Mouse (Mus musculus) forebrain, embryonic 16.5 days (tissue): ENCODE results near the gene Trim47. TPM values are rescaled to one million over a fixed set of nuclear protein-coding genes. Genes with fewer than 3 reads are reported as not detected.

Source experiments
- ATAC-seq: fragments of 200-750 bp; cut with Nextera tagmentation; 2 replicates; pipeline ENCODE4 v1.8.0; 2017; ENCODE audit warnings: mild to moderate bottlenecking, moderate library complexity
- H3K27ac ChIP-seq: fragments of 300-500 bp; sonication (generic); 2 replicates; pipeline ENCODE4 v1.5.1; 2014; ENCODE audit warnings: low read length, control low read depth
- H3K27me3 ChIP-seq: fragments of 300-500 bp; sonication (generic); replicated peaks from 2 replicates; pipeline ENCODE4 v1.6.1; 2014; ENCODE audit warnings: low read length; ENCODE audit not compliant: control insufficient read depth, insufficient read depth
- H3K36me3 ChIP-seq: fragments of 300-500 bp; sonication (generic); 2 replicates; pipeline ENCODE4 v1.6.1; 2014; ENCODE audit not compliant: control insufficient read depth, insufficient read depth
- H3K4me1 ChIP-seq: fragments of 300-500 bp; sonication (generic); replicated peaks from 2 replicates; pipeline ENCODE4 v1.6.1; 2014; ENCODE audit warnings: low read length; ENCODE audit not compliant: control insufficient read depth, insufficient read depth
- H3K4me2 ChIP-seq: fragments of 300-500 bp; sonication (generic); 2 replicates; pipeline ENCODE4 v1.6.1; 2014; ENCODE audit warnings: mild to moderate bottlenecking, low read length, control low read depth
- H3K4me3 ChIP-seq: fragments of 300-500 bp; sonication (generic); replicated peaks from 2 replicates; pipeline ENCODE4 v1.5.1; 2014; ENCODE audit warnings: mild to moderate bottlenecking, low read length, control low read depth
- H3K9ac ChIP-seq: fragments of 300-500 bp; sonication (generic); replicated peaks from 2 replicates; pipeline ENCODE4 v1.6.1; 2014; ENCODE audit warnings: low read depth, low read length, control low read depth
- H3K9me3 ChIP-seq: fragments of 300-500 bp; sonication (generic); 2 replicates; pipeline ENCODE4 v1.6.1; 2016; ENCODE audit warnings: low read length; ENCODE audit not compliant: control insufficient read depth
- WGBS: fragments of 180-500 bp; shearing (Covaris S2); extraction: QIAGEN DNeasy Blood & Tissue Kit; methylation state at CpG from one replicate; pipeline ENCODE4 v1.1.7; 2014; 5-methylcytosine and 5-hydroxymethylcytosine counted together
- polyA plus RNA-seq: library from polyadenylated mRNA; unstranded; fragments of >200 nt; fragmentation: Nextera tagmentation; extraction: Ambion mirVana; gene quantifications from 2 replicates; pipeline ENCODE4 v1.2.1, GENCODE M21; 2015

Gene Trim47
- polyA plus RNA-seq, result 6.6 and 8.7 TPM in 2 replicates

DNA sequence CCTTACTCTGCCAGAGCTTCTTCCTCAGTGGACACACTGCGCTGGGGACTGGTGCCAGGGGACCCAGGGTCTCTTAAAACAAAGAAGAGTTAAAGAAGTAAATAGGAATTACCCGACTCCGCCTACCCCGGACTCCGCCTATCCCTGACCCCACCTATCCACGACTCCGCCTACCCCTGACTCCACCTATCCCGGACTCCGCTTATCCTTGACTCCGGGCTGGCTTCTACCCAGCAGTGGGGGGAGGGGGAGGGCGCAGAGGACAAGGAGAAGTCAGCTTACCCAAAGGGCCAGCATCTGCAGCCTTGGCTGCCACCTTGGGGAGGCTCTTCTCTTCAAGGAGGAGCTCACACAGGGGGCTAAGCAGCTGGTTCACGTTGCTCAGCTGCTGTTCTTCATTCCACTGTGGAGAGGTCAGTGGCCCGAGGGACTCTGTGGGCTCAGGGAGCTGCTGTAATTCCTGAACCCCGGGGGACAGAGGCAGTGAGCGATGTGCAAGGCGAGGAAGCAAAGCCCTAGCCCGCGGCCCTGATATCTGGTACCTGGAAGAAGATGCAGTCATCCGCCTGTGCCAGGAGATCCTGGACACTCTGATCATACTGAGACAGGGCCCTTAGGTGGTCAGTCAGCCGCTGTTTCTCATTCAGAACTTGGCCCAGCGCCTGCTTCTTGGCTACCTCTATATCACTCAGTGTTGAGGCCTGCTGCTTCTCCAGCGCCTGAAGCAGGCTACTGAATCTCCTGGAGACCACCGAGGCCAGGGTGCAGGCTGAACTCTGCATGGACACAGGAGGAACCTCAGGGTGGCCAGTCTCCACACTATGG, at the start of gene Trim47:
TSS of gene Trim47 (minus strand) at position 55 of the 825 bp plus-strand sequence.
- H3K36me3 ChIP-seq, result no peaks in the 10 kb centered on the region; the same call in 1 of the 2 replicates
- peaks cover 23% of the 10 kb centered on the region for H3K4me1 ChIP-seq
- 25% methylated on average over 23 of the region's 23 CpGs for WGBS
- ATAC-seq, result no peak
- no peak within 1 kb of the TSS for H3K27ac ChIP-seq
- no peaks in the 10 kb centered on the region for H3K27me3 ChIP-seq
- no peak within 1 kb of the TSS for H3K4me2 ChIP-seq
- no peaks in the 10 kb centered on the region for H3K9me3 ChIP-seq
- H3K9ac ChIP-seq, result no peak within 1 kb of the TSS
- H3K4me3 ChIP-seq, result no peak within 1 kb of the TSS

DNA sequence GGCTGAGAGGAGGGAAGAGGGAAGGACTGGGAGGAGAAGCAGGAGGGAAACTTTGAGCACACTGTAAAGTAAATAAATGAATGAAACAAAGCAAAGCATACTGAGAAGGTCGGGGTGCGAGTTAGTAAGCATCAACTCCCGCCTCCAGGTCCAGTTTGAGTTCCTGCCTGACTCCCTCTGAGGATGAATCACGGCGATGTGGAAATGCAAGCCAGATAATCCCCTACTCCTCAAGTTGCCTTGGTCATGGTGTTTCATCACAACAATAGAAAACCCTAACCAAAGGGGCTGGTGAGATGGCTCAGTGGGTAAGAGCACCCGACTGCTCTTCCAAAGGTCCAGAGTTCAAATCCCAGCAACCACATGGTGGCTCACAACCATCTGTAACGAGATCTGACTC, 49.0 kb upstream of the Trim47 start:
- no peaks in the 10 kb centered on the region for H3K4me1 ChIP-seq
- no peak overlapping the region for H3K4me2 ChIP-seq
- no peaks in the 10 kb centered on the region for H3K9me3 ChIP-seq
- H3K27me3 ChIP-seq, result no peaks in the 10 kb centered on the region
- no peak overlapping the region for H3K27ac ChIP-seq
- H3K9ac ChIP-seq, result no peak overlapping the region
- H3K36me3 ChIP-seq, result peaks cover 52% of the 10 kb centered on the region
- no peak for ATAC-seq
- WGBS, result 83% methylated on average over 7 of the region's 7 CpGs
- no peak overlapping the region for H3K4me3 ChIP-seq

DNA sequence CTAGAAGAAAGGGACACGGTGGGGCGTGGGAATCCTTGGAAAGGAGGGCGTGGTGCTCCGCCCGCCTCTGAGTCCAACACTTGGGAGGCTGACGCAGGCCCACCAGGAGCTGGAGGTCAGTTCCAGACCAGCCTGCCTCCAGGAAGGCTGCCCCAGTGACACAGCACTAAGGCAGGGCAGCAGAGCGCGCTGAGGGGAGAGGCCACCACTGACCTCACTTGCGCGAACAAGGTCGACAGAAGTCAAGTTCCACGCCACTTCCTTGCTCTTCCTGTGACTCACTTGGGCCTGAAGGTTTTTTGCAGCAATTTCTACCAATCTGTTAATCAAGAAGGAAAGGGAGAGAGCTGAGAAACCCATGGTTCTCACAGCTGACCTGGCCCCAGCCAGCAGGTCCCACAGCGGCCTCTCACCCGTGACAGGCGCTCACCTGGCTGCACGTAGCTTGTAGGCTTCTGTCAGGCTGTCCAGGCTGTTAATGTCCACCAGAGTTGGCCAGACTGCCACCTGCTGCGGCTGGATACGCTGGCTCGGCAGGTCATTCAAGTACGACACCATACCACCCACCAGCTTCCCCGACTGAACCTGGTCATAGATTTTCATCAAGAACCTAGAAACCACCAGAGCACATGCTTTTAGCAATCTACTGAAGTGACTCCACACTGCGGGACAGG, 47.9 kb upstream of the Trim47 start:
- Histone ChIP-seq H3K36me3 (peaks cover 48% of the 10 kb centered on the region), H3K4me1 (no peaks in the 10 kb centered on the region), H3K4me2 (no peak overlapping the region), H3K9ac (no peak overlapping the region), H3K9me3 (no peaks in the 10 kb centered on the region), H3K27ac (no peak overlapping the region), H3K4me3 (no peak overlapping the region), H3K27me3 (no peaks in the 10 kb centered on the region)
- 94% methylated on average over 22 of the region's 22 CpGs for WGBS
- no peak for ATAC-seq

DNA sequence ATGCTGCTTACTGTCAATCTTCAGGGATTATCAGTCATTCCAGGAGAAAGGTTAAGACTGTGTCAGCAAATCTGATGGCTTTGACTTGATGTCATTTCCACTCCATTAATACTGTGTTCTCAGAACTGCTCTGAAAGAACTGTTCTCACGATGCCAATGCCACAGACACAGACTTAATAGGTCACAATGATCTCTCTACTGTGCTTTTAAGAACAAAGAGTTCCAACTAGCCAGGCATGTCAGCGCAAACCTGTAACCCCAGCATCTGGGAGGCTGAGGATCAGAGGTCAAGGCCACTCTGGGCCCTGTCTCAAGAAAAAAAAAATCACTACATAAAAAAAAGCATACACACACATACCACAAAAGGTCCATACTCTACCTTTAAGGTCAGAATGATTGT, 44.9 kb upstream of the Trim47 start:
- peaks cover 7% of the 10 kb centered on the region for H3K4me1 ChIP-seq
- no peak overlapping the region for H3K4me2 ChIP-seq
- H3K36me3 ChIP-seq, result peaks cover 32% of the 10 kb centered on the region
- H3K9me3 ChIP-seq, result no peaks in the 10 kb centered on the region
- 90% methylated on average over 2 of the region's 2 CpGs for WGBS
- no peak for ATAC-seq
- no peak overlapping the region for H3K9ac ChIP-seq
- no peak overlapping the region for H3K4me3 ChIP-seq
- H3K27ac ChIP-seq, result peak overlapping the region; percentile 23; the same call in 1 of the 2 replicates
- no peaks in the 10 kb centered on the region for H3K27me3 ChIP-seq

DNA sequence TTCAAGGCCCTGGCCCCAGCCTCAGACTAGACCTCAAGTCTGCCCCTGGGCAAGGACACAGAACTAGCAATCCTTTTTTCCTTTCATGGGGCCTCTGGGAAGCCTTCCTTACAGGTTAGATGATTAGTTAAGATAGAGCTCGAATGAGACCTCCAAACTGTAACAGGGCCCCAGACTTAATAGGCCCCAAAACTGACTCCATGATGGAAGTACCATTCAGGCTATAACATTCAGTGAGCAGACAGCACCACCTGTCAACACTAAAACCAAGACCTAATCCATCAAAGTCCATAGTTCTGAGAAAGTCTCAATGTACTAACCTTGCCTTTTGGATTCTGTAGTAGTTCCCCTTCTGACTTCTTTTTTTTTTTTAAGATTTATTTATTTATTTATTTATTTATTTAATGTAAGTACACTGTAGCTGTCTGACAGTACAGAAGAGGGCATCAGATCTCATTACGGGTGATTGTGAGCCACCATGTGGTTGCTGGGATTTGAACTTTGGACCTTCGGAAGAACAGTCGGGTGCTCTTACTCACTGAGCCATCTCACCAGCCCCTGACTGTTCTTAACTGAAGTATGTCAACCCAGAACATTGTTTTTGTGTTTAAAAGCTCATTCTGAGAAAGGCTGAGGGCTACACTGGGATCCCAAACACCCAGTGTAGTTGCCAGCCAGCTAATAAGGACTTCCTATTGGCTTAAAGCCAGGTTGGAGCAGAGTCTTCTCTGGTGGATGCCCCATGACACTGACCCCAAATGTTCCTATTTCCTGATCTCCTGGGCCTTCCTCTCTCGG, 43.2 kb upstream of the Trim47 start:
- Histone ChIP-seq H3K4me1 (peaks cover 17% of the 10 kb centered on the region), H3K36me3 (peaks cover 26% of the 10 kb centered on the region), H3K4me3 (no peak overlapping the region), H3K9me3 (no peaks in the 10 kb centered on the region), H3K27me3 (no peaks in the 10 kb centered on the region), H3K4me2 (no peak overlapping the region), H3K27ac (no peak overlapping the region), H3K9ac (no peak overlapping the region)
- ATAC-seq, result no peak
- WGBS, result 85% methylated on average over 5 of the region's 5 CpGs

DNA sequence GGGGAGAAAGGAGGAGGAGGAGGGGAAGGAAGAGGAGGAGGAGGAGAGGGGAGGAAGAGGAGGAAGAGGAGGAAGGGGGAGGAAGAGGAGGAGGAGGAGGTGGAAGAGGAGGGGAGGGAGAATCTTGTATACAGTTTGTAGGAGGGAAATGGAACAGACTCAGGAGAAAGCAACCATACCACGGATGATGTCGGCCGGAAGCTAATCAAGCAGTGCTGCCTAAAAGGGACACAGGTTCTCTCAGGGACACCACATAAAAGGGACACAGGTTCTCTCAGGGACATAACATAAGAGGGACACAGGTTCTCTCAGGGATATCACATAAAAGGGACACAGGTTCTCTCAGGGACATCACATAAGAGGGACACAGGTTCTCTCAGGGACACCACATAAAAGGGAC, 42.2 kb upstream of the Trim47 start:
- no peak overlapping the region for H3K4me2 ChIP-seq
- H3K36me3 ChIP-seq, result peaks cover 25% of the 10 kb centered on the region
- H3K27me3 ChIP-seq, result no peaks in the 10 kb centered on the region
- peaks cover 17% of the 10 kb centered on the region for H3K4me1 ChIP-seq
- no peak overlapping the region for H3K4me3 ChIP-seq
- WGBS, result 93% methylated on average over 3 of the region's 3 CpGs
- H3K27ac ChIP-seq, result no peak overlapping the region
- no peak for ATAC-seq
- H3K9ac ChIP-seq, result no peak overlapping the region
- no peaks in the 10 kb centered on the region for H3K9me3 ChIP-seq

DNA sequence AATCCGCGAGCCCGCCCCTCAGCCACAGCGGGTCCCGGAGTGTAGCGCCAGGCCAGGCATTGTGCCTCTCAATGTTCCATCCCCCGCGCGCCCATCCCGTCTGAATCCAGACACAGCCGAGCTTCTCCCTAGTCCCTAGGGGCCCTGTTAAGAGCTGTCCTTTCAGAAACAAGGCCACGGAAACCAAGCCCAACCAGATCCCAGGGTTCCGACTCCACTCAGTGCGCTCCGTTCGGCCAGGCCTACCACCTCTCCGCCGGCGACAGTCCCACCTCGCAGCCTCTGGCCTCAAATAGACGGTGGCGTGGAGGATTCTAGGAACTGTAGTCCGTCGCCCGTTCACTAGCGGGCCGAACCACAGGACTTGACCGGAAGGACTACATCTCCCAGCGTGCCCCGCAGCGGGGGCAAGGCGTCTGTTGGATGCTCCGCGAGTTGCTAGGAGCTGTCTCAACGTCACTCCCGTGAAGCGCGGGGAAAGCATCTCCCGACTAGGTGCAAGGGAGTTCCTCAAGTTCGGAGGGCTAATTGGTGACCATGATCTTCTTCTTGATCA, 41.0 kb upstream of the Trim47 start, which contains the start of gene Fbf1:
TSS of gene Fbf1 (minus strand) at position 283 of the 556 bp plus-strand sequence.
- Histone ChIP-seq H3K27ac (peak within 1 kb of the TSS; percentile 91), H3K36me3 (peaks cover 18% of the 10 kb centered on the region), H3K4me3 (peak within 1 kb of the TSS; percentile 95), H3K4me1 (peaks cover 17% of the 10 kb centered on the region), H3K9me3 (no peaks in the 10 kb centered on the region), H3K9ac (peak within 1 kb of the TSS; percentile 91), H3K27me3 (no peaks in the 10 kb centered on the region), H3K4me2 (peak within 1 kb of the TSS; percentile 84)
- WGBS, result 0% methylated on average over 40 of the region's 40 CpGs
- peak; percentile 99 for ATAC-seq

DNA sequence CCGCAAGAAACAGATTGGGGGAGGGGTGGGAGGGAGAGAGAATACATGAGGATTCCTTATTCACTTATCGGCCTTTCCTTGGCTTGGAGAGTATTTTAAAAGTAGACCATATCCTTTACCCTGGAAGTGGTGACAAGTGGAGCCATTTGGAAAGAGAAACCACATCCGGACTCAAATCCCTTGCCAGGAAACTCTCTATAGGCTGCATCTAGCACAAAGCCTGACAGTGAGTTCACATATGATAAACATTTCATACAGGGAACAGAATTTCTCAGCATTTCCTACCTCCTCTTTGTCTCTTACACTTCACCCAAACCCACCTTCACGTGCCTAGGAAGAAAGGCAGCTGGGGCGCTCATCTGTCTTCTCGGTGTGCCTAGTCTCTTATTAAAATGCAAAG, 40.2 kb upstream of the Trim47 start:
- 12% methylated on average over 6 of the region's 6 CpGs for WGBS
- ATAC-seq, result no peak

More for the DNA sequence above, 40.2 kb upstream of the Trim47 start:
- Histone ChIP-seq H3K9ac (peak overlapping the region; percentile 91), H3K4me3 (peak overlapping the region; percentile 95), H3K27ac (peak overlapping the region; percentile 91), H3K36me3 (peaks cover 13% of the 10 kb centered on the region), H3K27me3 (no peaks in the 10 kb centered on the region), H3K4me1 (peaks cover 19% of the 10 kb centered on the region), H3K9me3 (no peaks in the 10 kb centered on the region), H3K4me2 (peak overlapping the region; percentile 84)
